Mouse (Mus musculus) cerebral cortex, adult 2 months (tissue): ENCODE data around the gene Fbxo47.

Source experiments
- WGBS: fragments of 180-500 bp; shearing (Covaris S2); methylation state at CpG from one replicate; pipeline ENCODE4 v1.1.7; 2018; 5-methylcytosine and 5-hydroxymethylcytosine counted together

Fbxo47 gene

DNA sequence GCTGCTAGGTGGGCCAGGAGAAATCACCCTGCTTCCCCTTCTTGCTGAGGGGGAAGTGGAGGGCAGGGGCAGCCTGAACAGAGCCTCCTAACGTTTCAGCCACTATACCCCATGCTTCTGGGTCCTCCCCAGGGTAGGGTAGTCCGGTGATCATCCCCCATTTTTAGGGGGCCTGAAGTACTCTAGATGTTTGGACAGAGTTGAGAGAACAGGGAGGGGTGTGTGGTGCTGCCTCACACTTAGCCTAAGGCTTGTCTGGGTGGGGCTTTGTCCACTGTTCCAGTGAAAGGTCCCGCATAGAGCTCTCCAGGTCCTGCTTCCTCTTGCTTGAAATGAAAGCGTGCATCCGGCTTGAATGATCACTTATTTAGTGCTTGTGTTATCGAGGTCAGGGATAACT is 53.5 kb downstream of the Fbxo47 start:
- 79% methylated on average over 6 of the region's 6 CpGs for WGBS

DNA sequence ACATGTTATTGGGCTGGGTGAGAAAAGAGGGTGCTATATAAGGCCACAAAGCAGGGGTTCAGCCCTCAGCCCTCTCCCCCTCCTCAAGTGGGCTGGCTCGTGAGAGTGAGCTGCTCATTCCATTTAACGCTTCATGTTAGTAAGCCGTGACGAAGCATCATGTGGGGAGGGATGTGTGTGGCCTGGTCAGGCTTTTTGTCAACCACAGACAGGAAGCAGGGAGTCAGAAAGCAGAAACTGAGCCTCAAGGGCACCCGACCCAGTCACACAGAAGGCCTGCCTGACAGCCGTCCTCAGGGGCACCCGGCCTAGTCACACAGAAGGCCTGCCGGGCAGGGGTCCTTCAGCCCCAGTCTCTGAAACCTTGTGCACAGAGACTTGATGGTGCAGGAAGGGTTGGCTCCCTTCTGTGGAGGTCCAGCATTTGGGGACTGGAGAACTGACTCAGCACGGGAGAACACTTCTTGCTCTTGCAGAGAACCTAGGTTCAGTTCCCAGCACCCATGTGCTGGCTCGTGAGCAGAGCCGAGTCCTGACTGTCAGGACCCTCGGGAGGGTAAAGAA is 54.0 kb downstream of the Fbxo47 start:
- WGBS, result 88% methylated on average over 12 of the region's 12 CpGs

DNA sequence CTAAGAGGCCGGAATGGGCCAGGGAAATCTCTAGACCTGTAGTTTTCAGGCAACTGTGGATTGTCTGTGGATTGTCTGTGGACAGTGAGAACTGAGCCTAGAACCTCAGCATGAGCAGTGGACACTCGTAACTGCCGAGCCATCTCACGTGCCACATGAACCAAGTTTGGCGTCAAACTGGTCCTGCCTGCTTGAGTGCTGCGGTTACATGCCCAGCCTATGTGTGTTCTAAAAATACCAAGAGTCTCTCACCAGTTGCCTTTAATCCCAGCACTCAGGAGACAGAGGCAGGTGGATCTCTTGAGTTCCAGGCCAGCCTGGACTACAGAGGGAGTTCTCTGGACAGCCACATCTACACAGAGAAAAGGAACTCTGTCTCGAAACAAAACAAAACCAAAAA is 54.6 kb downstream of the Fbxo47 start:
- WGBS, result 80% methylated on average over 7 of the region's 7 CpGs

DNA sequence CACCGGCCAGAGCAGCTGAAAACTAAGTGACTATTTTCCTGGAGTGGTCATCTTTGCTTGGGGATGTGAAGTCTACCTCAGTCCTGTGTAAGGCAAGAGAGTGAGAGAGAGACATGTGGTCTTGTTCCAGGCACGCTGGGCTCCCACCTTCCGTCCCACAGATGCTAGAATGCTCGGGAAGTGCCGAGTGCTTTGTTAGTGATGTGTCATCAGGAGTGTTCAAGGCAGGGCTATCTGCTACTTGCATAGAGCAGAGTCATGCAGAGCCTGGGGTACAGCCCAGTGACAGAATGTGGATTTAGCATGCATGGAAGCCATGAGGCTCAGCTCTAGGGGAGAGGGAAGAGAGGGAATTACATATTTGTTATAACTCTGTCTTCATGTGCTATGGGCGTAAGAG is 56.3 kb downstream of the Fbxo47 start:
- WGBS, result 71% methylated on average over 6 of the region's 6 CpGs

DNA sequence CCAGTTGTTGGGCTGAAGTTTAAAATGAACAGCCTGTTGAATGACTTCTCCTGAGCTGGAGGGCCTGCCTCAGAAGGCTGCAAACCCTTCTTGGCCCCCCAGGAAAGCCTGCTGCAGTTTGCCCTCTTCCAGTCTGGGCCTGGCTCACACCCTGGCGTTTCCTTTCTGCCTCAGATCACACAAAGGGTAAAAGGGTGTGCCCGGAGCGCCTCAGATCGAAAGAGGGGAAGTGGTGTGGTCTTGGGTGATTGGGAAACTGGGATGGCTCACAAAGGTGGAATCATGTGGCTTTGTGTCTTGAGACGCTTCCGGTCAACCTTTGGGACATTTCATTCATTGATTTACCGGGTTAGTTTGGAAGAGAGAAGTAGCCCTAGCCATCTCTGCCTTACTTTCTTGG is 57.5 kb downstream of the Fbxo47 start:
- 73% methylated on average over 7 of the region's 7 CpGs for WGBS

DNA sequence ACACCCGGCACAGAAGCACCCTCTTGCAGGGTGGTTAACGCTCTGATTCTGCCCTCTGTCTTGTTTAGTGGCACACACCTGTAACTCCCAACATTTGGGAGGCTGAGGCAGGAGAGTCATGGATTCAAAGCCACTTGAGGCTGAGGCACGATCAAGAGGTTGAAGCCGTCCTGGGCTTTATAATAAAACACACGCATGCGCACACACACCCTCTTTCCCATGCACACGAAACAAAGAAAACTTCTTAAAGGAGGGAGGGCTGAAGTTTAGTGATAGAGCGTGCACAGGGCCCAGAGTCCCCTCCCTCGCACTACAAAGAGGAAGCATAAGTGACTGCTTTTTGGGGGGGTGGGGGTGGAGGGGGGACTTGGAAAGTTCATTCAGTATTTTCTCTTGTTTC is 58.0 kb downstream of the Fbxo47 start:
- 72% methylated on average over 9 of the region's 9 CpGs for WGBS

DNA sequence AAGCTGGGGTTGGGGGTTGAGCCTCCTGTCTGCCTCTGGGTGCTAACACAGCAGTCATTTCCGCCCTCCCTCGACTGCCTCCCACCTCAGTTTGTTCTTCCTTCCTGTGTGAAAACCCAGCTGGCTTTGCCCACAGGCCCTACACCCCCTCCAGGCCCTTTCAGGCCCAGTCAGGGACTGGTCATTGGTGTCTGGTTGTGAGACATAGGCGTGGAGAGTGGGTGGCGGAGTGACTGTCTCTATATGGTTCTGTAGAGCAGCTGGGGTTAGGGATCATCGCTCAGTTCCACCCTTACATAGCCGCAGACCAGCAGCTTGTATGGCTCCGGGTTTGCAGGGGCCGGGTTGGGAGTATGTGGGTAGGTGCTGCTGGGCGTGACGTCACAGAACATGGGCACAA is 58.7 kb downstream of the Fbxo47 start:
- WGBS, result 58% methylated on average over 10 of the region's 10 CpGs

DNA sequence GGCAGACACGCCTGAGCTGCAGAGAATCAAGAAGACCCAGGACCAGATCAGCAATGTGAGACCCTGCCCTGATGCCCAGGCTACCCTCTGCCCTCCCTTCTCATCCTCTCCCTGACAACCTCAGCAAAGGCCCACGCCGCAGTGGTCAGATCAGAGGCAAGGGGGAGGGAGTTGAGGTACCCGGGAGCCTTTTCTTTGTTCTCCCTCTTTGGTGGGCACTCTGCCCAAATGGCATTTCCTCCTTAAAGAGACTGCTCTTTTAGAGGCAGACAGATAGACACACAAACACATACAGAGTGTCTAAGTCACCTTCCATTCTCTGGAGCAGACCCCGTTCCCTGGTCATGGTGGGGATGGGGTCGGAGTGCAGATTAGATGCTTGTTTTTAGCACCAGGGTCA is 59.1 kb downstream of the Fbxo47 start:
- 49% methylated on average over 6 of the region's 6 CpGs for WGBS

DNA sequence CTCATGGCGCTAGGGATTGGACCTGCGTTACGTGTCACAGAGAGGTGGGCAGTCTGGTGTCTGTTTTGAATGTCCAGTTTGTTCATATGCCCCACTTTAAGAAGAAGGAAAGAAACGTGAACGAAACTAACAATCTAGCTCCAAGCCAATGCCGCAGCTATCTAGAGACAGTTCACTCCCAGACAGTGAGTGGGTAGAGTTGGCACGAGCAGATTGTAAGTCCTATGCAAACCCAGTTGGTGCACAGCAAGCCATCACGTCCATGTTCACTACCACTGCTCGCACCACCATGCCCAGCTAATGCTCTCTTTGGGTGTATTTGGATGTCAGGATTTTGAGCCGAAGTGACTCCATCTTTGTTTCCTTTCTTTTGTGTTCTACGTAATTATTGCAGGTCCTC is 59.8 kb downstream of the Fbxo47 start:
- WGBS, result 69% methylated on average over 11 of the region's 11 CpGs

DNA sequence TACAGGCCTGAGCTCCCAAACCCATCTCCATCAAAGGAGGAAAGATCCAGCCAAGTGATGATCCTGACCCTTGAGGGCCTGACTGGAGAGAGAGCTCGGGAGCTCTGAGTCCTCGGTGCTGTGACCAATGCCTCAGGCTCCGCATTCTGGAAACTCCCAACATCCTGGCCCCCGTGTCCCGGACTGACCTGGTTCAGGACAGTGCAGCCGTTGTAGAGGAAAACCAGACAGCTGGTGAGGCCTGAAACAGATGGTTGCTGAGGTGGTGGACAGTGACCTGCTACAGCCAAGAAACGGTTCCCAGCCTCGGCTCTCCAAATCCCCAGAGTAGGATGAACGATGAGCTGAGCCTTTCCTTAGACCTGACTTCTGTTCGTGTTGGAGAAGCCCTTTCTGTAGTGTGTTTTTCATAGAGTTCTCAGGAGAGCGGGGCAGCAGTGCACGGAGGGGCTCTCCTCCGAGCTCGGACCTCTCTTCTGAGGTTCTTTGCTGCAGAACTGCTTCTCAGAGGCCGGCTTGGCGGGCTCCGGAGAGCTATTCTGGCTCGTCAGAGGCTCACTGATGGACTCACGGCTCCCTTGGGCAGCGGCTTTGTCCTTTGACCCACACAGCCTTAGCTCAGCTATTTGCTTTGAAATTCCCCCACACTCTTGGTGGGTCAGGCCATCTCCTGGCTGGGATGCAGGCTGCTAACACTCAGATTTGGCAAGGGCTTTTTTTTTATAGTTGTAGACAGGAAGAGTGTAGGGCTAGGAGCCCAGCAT is 60.9 kb downstream of the Fbxo47 start:
- WGBS, result 69% methylated on average over 20 of the region's 20 CpGs

DNA sequence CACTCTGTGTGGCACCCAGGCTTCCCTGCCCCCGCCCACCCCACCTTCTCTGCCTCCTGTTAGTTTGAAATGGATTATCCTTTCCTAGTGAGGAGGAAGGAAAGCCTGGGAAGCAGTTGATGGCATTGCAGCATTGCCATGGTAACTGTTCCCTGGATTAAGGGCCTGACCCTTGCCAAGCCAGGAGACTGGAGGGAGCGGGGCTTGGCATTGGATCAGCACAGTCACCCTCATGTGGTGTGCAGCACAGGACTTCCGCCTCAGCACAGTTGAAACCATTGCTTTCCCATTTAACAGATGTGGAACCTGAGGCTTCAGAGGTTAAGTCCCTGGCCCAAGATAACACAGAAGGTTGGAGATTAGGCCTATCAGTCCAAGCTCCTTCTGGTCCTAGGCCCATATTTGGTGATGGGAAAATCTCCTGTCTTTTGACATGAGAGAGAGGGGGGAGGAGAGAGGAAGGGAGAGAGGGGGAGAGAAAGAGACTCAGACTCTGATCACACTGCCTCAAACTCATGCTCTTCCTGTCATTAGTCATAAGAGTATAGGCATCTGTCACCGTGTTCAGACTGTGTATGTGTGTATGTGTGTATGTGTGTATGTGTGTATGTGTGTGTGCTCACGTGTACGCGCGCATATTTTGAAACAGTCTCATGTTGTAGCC is 62.4 kb downstream of the Fbxo47 start:
- WGBS, result 84% methylated on average over 8 of the region's 8 CpGs

DNA sequence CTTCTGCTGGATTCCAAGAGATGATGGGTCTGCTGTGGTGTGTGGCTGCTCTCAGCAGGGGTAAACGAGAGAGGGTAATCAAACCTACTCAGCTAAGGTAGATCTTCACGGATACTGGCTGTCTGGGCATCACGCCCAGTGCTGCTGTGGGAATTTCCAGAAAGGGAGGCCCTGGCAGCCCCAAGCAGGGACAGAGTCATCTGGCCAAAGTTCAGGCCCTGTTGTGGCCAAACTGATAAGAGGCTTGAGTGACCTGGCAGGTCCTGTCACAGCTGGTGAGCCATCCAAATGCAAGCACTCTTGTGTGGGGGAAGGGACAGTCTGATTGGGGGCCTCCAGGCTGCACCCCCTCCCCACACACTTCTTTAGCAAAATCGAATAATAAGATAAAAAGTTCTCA is 63.1 kb downstream of the Fbxo47 start:
- 40% methylated on average over 4 of the region's 4 CpGs for WGBS

DNA sequence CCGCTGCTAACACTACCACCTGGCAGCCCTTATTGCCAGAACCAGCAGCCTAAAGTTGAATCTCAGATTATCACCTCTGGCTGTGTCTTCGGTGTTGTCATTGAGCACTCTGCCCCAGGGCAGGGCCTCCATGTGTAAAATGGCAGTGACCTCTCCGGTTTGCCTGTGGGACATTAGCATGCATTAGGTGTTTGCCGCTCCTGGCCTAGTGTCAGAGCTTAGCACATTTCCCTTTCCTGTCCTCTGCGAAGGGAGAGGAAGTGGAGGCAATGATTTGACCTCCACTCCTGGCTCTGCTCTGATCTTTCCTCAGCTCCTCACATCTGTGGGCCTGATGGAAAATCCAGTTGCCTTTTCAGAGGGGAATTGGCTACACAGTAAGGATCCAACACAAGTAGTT is 64.0 kb downstream of the Fbxo47 start:
- WGBS, result 69% methylated on average over 5 of the region's 5 CpGs

DNA sequence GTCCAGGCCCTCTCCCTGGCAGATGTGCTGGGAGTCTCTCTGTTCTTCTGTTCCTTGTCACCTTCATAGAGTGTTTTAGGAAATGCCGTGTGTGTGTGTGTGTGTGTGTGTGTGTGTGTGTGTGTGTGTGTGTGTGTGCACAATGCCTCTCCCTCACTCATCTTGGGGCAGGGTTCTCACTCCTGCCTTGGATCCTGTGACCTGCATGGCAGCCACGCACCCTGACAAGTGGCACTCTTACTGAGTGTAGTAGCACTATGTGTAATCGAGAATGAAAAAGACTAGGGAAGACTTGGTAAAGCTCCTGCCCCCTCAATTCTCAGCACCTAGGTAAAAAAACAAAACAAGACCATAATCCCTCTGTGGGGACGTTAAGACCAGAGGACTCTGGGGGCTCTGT is 64.9 kb downstream of the Fbxo47 start:
- 48% methylated on average over 4 of the region's 4 CpGs for WGBS

DNA sequence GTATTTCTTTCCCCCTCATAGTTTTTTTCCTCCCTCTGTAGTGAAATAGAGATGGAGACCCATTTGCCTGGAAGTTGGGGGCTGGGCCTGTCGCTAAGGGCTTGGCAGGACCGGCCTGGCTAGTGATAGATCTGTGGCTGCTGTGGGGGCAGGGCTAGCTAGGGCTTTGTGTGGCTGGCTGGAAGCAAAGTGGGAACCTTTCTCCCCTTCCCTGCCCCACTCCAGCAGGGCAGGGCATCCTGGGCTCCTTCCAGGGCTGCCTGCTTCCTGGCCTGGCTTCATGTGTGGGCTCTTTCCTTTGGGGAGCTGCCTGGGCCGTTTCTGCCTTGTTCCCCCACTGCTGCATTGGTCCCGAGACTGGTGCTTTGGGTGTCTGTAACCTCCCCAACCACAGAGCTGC is 65.4 kb downstream of the Fbxo47 start:
- 17% methylated on average over 4 of the region's 4 CpGs for WGBS

DNA sequence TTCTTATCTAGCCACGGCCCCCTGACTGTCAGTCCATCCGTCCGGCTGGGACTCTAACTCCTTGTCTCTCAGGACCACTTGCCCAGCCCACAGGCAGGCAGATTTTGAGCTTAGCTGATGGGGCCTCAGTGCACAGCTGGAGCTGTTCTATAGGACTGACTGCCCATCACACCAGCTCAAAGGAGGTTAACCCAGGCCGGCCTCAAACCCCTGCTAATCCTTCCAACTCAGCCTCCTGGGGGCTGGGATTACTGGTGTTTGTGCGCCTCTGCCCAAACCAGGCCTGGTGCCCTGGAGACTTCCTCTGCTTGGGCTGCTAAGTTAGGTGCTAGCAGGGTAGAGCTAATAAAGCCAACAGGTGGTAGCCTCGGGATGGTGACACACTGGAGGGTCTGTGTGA is 66.0 kb downstream of the Fbxo47 start:
- 64% methylated on average over 6 of the region's 6 CpGs for WGBS

DNA sequence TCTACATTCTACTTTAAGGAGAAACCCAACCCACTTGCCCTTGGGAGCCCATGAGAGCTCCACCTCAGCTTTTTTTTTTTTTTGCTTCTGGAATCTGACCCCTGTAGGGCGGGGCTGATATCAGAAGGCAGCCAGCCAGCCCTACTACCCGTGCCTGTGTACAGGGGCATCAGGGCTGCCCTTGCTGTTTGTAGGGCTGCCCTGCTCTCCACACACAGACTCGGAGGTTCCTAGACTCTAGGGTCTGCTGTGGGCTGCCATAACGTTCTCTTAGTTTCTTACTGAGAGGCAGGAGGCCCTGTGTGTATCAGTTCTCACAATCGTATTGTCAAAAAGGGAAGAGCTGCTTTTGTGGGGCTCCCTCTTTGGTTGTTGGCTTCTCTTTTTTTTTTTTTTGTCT is 66.6 kb downstream of the Fbxo47 start:
- WGBS, result 63% methylated on average over 5 of the region's 5 CpGs

DNA sequence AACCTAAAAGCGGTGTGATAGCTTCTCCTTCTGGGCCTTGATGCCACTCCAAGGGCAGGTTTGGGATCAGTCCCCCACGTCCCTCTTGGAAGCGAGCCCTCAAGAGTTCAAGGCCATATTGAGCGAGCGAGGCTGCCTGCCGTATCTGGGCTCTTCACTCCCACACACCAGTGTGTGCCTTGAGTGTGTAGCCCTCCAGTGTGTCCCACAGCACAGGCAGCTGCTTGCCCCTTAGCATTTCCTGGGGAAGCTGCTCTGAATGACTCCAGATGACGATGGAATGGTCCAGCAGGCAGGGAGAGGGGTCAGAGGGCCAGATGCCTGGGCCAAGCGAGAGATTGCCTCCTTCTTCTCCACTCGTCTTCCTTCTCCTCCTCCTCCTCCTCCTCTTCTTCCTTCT is 67.0 kb downstream of the Fbxo47 start:
- 62% methylated on average over 9 of the region's 9 CpGs for WGBS

DNA sequence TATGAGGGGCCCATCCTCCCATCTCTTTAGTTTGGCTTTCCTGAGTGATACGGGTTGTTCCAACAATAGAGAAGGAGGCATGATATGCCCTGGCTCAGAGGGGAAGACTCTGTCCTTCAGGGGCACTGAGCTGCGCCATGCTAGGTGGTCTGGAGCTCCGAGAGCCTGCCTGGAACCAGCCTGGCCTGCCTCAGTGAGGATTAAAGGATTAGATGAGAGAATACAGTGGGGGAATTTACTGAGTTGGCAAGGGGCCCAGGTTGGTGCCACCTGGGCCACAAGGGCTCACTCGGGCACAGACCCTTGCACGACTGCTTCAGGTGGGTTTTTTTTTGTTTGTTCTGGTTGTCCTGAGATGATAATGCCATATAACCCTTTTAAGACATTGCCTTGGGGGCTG is 67.8 kb downstream of the Fbxo47 start:
- WGBS, result 60% methylated on average over 5 of the region's 5 CpGs

DNA sequence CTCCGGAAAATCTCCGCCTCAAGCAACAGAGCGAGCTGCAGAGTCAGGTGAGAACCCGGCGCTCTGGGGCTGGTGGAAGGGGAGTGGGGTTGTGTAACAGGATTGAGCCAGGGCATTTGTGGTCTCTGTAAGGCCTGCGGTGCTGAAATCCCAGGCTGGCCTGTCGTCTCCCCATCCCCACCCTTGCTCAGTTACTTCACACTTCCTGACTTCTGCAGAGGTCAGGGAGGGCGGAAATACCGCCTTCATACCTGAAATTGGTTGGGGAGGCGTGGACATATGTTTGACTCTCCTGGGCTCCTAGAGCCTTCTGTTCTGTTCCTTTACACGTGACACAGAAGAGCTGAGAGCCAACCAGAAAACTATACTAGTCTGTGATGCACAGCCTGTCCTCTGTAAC is 68.2 kb downstream of the Fbxo47 start:
- 74% methylated on average over 11 of the region's 11 CpGs for WGBS

DNA sequence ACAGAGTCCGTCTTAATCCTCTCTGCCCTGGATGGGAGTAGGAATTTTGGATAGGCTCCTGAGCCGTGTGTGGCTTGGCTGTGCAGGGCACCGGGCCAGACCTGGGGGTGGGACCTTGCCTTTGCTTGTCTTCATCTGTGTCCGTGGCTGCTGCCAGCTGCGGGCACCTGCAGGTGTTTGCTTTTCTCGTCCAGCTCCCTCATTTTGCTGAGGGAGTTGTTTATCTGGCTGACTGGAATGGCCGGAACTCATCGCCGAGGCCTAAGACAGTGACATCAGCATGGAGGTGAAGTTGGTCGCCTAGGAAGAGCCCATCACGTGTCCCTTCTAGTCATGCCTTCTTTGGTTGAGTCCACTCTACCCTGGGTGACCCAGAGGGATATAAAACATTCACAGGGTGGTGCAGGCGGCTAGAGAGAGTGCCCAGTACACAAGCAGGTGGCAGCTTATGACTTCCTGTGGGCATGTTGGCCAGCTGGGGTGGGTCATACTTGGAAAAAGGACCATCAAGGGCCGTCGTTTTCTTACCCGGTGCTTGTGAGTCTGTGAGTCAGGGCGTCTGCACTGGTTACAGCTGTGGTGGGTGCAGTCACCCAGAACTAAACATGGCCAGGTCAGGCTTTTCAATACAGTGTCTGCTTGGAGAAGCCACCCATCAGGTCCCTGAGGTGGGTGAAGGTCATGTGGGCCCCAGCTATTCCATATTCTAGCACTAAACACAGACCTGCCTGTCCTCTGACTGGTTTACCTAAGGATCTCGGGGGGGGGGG is 70.0 kb downstream of the Fbxo47 start:
- 54% methylated on average over 17 of the region's 17 CpGs for WGBS

DNA sequence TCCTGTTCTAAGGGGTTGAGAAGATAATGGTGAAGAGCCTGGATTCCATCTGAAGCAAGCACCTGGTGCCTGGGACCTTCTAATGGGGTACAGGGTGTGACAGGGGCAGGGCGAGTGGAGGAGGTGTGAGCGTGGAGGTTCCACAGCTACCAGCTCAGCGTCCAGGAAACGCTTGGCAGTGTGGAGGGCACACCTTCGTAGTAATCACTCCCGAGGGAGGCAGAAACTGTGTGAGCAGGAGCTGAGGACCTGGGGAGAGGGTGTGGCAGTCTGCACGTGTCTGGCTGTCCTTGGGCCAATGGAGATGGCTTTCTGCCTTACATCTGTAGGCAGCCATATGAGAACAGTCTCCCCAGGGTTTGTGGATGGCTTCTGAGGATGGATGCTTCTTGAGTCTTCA is 70.9 kb downstream of the Fbxo47 start:
- 26% methylated on average over 7 of the region's 7 CpGs for WGBS

DNA sequence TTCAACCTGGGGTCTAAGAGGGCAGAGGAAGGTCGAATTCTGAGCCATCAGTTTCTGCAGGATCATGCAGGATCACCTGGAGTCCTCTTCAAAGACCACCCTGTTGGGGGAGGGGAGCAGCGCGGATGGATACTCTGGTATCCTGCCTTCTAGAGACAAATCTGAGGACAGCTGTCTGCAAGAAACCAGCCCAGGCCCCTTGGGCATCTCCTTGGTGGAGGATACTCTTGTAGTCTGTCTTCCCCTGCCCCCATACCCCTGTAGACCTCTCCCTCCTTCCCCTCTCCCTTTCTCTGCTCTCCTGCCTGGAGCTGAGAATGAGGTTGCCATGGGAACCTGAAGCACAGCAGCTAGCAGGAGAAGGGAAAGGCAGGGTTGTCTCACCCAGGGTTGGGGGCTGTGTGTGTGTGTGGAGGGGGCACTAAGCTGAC is 71.4 kb downstream of the Fbxo47 start:
- WGBS, result 32% methylated on average over 3 of the region's 3 CpGs
